Mouse (Mus musculus): ENCODE data around the gene Tmem176b. TPM values are rescaled to one million over a fixed set of nuclear protein-coding genes. Genes with fewer than 3 reads are reported as not detected.

The Tmem176b gene
- polyA plus RNA-seq, 1 experiment from 2014 or later = 442 TPM

GRCm38 (mm10) chr6:48817815-48818214, 23.5 kb downstream of the Tmem176b start:
- Histone ChIP-seq H3K27me3 (no peaks in the 10 kb centered on the region), H3K9ac (no peak overlapping the region), H3K4me2 (no peak overlapping the region), H3K4me1 (peaks cover 3% of the 10 kb centered on the region; the same call in 1 of the 2 replicates), H3K27ac (no peak overlapping the region), H3K9me3 (no peaks in the 10 kb centered on the region), H3K36me3 (no peaks in the 10 kb centered on the region), H3K4me3 (no peak overlapping the region)
- ATAC-seq (ENCODE audit: borderline replicate concordance, extremely low read depth, low FRiP score, low TSS enrichment) = no peak
- 4% methylated on average over 6 of the region's 6 CpGs for WGBS

DNA sequence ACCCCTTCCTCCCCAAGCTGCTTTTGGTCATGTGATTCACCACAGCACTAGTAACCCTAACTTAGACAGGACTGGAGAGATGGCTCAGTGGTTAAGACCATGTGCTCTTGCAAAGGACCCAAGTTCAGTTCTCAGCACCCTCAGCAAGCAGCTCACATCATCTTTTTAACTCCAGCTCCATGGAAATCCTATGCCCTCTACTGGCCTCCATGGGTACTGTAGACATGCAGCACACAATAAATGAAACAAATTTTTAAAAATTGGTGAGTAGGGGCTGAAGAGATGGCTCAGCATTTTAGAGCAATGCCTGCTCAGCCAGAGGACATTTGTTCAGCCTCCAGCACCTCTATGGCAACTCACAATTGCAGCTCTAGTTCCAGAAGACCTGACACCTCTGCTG, 26.3 kb downstream of the Tmem176b start:
- no peak overlapping the region for H3K27ac ChIP-seq
- no peaks in the 10 kb centered on the region for H3K9me3 ChIP-seq
- H3K9ac ChIP-seq = no peak overlapping the region
- ATAC-seq (ENCODE audit: borderline replicate concordance, extremely low read depth, low FRiP score, low TSS enrichment) = no peak
- H3K27me3 ChIP-seq = no peaks in the 10 kb centered on the region
- H3K36me3 ChIP-seq = no peaks in the 10 kb centered on the region
- peaks cover 9% of the 10 kb centered on the region; the same call in 1 of the 2 replicates for H3K4me1 ChIP-seq
- no peak overlapping the region for H3K4me2 ChIP-seq
- H3K4me3 ChIP-seq = no peak overlapping the region

DNA sequence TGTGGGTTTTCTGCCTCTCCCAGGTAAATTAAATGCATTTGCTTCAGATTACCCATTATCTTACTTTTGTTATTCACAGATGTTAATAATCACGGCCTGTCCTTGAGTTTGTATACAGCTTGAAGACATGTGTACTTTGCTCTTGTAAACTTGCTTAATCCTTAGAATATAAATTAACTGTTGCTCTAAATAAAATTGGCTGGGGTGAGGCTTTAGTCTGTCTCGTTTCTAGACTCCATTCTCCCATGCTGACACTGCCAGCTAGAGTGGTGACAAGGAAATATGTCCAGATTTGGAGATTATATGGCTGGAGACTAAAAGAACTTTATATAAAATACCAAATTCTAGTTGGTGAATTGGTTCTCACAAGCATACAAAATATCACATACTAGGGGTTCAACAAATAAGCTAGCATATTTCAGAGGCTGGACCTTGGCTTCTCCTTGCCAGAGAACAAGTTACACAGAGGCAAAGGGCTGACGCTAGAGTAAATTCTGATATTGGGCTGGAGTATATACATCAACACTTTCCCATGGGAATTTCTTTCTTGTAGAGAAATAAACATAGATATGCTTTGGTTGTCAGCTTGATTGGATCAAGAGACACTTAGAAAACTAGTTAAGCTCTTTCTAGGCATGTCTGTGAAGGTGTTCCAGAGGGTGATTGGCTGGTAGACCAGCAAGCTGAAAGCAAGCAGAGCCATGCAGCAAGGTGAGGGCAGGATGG, 31.6 kb downstream of the Tmem176b start:
- ATAC-seq (ENCODE audit: borderline replicate concordance, extremely low read depth, low FRiP score, low TSS enrichment) = peak; percentile 89
- WGBS = 35% methylated on average over 3 of the region's 3 CpGs
- Histone ChIP-seq H3K4me3 (no peak overlapping the region), H3K9ac (no peak overlapping the region), H3K4me2 (no peak overlapping the region), H3K36me3 (no peaks in the 10 kb centered on the region), H3K9me3 (no peaks in the 10 kb centered on the region), H3K27me3 (no peaks in the 10 kb centered on the region), H3K4me1 (peaks cover 14% of the 10 kb centered on the region), H3K27ac (peak overlapping the region; percentile 86)

GRCm38 (mm10) chr6:48806746-48807145, 34.5 kb downstream of the Tmem176b start:
- WGBS = 90% methylated on average over 3 of the region's 3 CpGs
- no peak for ATAC-seq (ENCODE audit: borderline replicate concordance, extremely low read depth, low FRiP score, low TSS enrichment)
- no peaks in the 10 kb centered on the region for H3K9me3 ChIP-seq

DNA sequence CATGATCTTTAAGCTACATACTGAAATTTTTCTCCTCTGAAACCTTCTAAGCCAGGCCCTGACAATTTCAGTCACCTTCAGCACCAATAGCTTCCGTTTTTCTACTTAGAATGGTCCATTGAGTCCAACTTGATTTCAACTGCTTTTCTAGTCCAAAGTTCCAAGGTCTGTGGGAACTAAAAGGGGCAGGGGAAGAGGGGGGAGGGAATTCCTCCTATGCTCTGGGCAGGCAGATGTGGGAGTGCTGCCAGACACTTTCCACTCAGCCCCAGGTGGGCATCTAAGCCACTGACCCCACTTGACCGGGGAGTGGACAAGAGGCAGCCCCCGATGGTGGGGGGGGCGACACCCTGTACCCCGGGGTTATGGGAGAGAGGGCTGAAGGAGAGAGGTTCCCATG, 37.0 kb downstream of the Tmem176b start:
- no peaks in the 10 kb centered on the region for H3K36me3 ChIP-seq
- H3K4me3 ChIP-seq = no peak overlapping the region
- 82% methylated on average over 5 of the region's 5 CpGs for WGBS
- no peak for ATAC-seq (ENCODE audit: borderline replicate concordance, extremely low read depth, low FRiP score, low TSS enrichment)
- no peaks in the 10 kb centered on the region for H3K9me3 ChIP-seq
- peaks cover 8% of the 10 kb centered on the region; the same call in 1 of the 2 replicates for H3K4me1 ChIP-seq
- H3K27me3 ChIP-seq = no peaks in the 10 kb centered on the region
- H3K9ac ChIP-seq = no peak overlapping the region
- H3K4me2 ChIP-seq = no peak overlapping the region
- H3K27ac ChIP-seq = no peak overlapping the region

More at GRCm38 (mm10) chr6:48806746-48807145, 34.5 kb downstream of the Tmem176b start:
- Histone ChIP-seq H3K4me1 (peaks cover 14% of the 10 kb centered on the region), H3K27ac (no peak overlapping the region), H3K27me3 (no peaks in the 10 kb centered on the region), H3K36me3 (no peaks in the 10 kb centered on the region), H3K4me3 (no peak overlapping the region), H3K4me2 (no peak overlapping the region), H3K9ac (no peak overlapping the region)

GRCm38 (mm10) chr6:48803406-48804051, 37.8 kb downstream of the Tmem176b start:
- no peak overlapping the region for H3K4me3 ChIP-seq

DNA sequence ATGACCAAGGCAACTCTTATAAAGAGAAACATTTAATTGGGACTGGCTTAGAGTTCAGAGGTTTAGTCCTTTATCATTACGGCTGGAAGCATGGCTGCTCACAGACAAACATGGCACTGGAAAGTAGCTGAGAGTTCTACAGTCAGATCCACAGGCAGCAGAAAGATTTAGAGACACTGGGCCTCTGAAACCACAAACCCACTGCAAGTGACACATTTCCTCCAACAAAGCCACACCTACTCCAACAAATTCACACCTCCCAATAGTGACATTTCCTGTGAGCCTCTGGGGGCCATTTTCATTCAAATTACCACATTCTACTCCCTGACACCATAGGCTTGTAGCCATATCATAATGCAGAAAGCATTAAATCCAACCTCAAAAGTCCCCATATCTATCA, 39.4 kb downstream of the Tmem176b start:
- no peak overlapping the region for H3K9ac ChIP-seq
- no peak for ATAC-seq (ENCODE audit: borderline replicate concordance, extremely low read depth, low FRiP score, low TSS enrichment)
- H3K4me1 ChIP-seq = no peaks in the 10 kb centered on the region
- H3K36me3 ChIP-seq = no peaks in the 10 kb centered on the region
- no peak overlapping the region for H3K27ac ChIP-seq
- no peaks in the 10 kb centered on the region for H3K27me3 ChIP-seq
- WGBS = 84% methylated on average over 1 of the region's 1 CpGs
- H3K4me2 ChIP-seq = no peak overlapping the region
- H3K9me3 ChIP-seq = no peaks in the 10 kb centered on the region
- no peak overlapping the region for H3K4me3 ChIP-seq

More at GRCm38 (mm10) chr6:48803406-48804051, 37.8 kb downstream of the Tmem176b start:
- ATAC-seq (ENCODE audit: borderline replicate concordance, extremely low read depth, low FRiP score, low TSS enrichment) = no peak
- Histone ChIP-seq H3K27me3 (no peaks in the 10 kb centered on the region), H3K27ac (no peak overlapping the region), H3K9me3 (no peaks in the 10 kb centered on the region), H3K4me1 (peaks cover 5% of the 10 kb centered on the region; the same call in 1 of the 2 replicates), H3K4me2 (no peak overlapping the region), H3K36me3 (no peaks in the 10 kb centered on the region), H3K9ac (no peak overlapping the region)

DNA sequence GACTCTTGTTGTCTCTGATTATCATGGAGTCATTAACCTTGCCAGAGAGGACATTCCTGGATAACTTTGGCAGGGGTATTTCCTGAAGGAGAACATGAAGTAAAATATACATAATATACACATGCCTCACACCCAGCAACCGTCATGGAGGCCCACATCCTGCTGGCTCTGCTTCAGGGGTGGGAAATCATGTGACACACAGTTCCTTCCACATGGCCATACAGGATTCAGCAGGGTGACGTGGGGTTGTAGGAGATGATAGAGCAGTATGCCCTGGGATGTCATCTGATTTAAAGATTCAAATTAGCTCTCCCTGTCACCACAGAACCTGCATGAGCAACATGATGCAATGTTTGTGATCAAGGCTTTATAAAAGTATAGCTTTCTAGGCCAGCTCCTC, 53.4 kb downstream of the Tmem176b start:
- ATAC-seq (ENCODE audit: borderline replicate concordance, extremely low read depth, low FRiP score, low TSS enrichment) = no peak
- 70% methylated on average over 2 of the region's 2 CpGs for WGBS
- H3K4me1 ChIP-seq = peaks cover 25% of the 10 kb centered on the region
- H3K4me3 ChIP-seq = no peak overlapping the region
- H3K4me2 ChIP-seq = no peak overlapping the region
- H3K27ac ChIP-seq = no peak overlapping the region
- H3K36me3 ChIP-seq = no peaks in the 10 kb centered on the region
- H3K9me3 ChIP-seq = no peaks in the 10 kb centered on the region
- no peaks in the 10 kb centered on the region for H3K27me3 ChIP-seq
- no peak overlapping the region for H3K9ac ChIP-seq

- Histone ChIP-seq H3K27me3 (no peaks in the 10 kb centered on the region), H3K27ac (peak overlapping the region; percentile 56)
- no peak for ATAC-seq (ENCODE audit: borderline replicate concordance, extremely low read depth, low FRiP score, low TSS enrichment)
Measured at GRCm38 (mm10) chr6:48785601-48786000, 55.7 kb downstream of the Tmem176b start.

GRCm38 (mm10) chr6:48785189-48785588, 56.1 kb downstream of the Tmem176b start:
- Histone ChIP-seq H3K27ac (peak overlapping the region; percentile 56), H3K4me2 (no peak overlapping the region), H3K9ac (no peak overlapping the region), H3K36me3 (no peaks in the 10 kb centered on the region), H3K27me3 (no peaks in the 10 kb centered on the region), H3K4me3 (no peak overlapping the region), H3K9me3 (no peaks in the 10 kb centered on the region), H3K4me1 (peaks cover 28% of the 10 kb centered on the region)
- ATAC-seq (ENCODE audit: borderline replicate concordance, extremely low read depth, low FRiP score, low TSS enrichment) = peak; percentile 74; the same call in 1 of the 2 replicates
- WGBS = 13% methylated on average over 1 of the region's 1 CpGs

More at GRCm38 (mm10) chr6:48785601-48786000, 55.7 kb downstream of the Tmem176b start:
- Histone ChIP-seq H3K4me1 (peaks cover 28% of the 10 kb centered on the region), H3K4me3 (no peak overlapping the region), H3K9ac (no peak overlapping the region), H3K4me2 (no peak overlapping the region), H3K9me3 (no peaks in the 10 kb centered on the region), H3K36me3 (no peaks in the 10 kb centered on the region)
- 45% methylated on average over 2 of the region's 2 CpGs for WGBS

- H3K9me3 ChIP-seq = no peaks in the 10 kb centered on the region
- no peaks in the 10 kb centered on the region for H3K27me3 ChIP-seq
- peaks cover 28% of the 10 kb centered on the region for H3K4me1 ChIP-seq
- H3K9ac ChIP-seq = no peak overlapping the region
- WGBS = 87% methylated on average over 1 of the region's 1 CpGs
- ATAC-seq (ENCODE audit: borderline replicate concordance, extremely low read depth, low FRiP score, low TSS enrichment) = no peak
- no peaks in the 10 kb centered on the region for H3K36me3 ChIP-seq
- peak overlapping the region; percentile 56 for H3K27ac ChIP-seq
- no peak overlapping the region for H3K4me2 ChIP-seq
- no peak overlapping the region for H3K4me3 ChIP-seq
Measured at GRCm38 (mm10) chr6:48784406-48784805, 56.9 kb downstream of the Tmem176b start.

Measured in lung, embryonic 15.5 days (tissue).